Mouse (Mus musculus) midbrain, embryonic 16.5 days (tissue): ENCODE data around the gene Cbs. TPM values are rescaled to one million over a fixed set of nuclear protein-coding genes. Genes with fewer than 3 reads are reported as not detected.
"Not testable (repeated sequence)": the region's sequence is repeated elsewhere in the genome, so short reads cannot be mapped to it uniquely, and the experiment has no call there.

Source experiments
- ATAC-seq: fragments of 200-750 bp; cut with Nextera tagmentation; 2 replicates; pipeline ENCODE4 v1.8.0; 2017; ENCODE audit warnings: moderate TSS enrichment
- H3K27ac ChIP-seq: fragments of 300-500 bp; sonication (generic); 2 replicates; pipeline ENCODE4 v1.5.1; 2014; ENCODE audit warnings: mild to moderate bottlenecking, low read length, mixed read lengths
- H3K27me3 ChIP-seq: fragments of 300-500 bp; sonication (generic); 2 replicates; pipeline ENCODE4 v1.6.1; 2014; ENCODE audit warnings: low read depth, low read length, mixed read lengths; ENCODE audit not compliant: control insufficient read depth, insufficient read depth
- H3K36me3 ChIP-seq: fragments of 300-500 bp; sonication (generic); 2 replicates; pipeline ENCODE4 v1.6.1; 2014; ENCODE audit warnings: mild to moderate bottlenecking, low read length, moderate library complexity, mixed read lengths; ENCODE audit not compliant: control insufficient read depth, insufficient read depth
- H3K4me1 ChIP-seq: fragments of 300-500 bp; sonication (generic); 2 replicates; pipeline ENCODE4 v1.6.1; 2014; ENCODE audit warnings: mild to moderate bottlenecking, low read length, mixed read lengths; ENCODE audit not compliant: control insufficient read depth, insufficient read depth
- H3K4me2 ChIP-seq: fragments of 300-500 bp; sonication (generic); 2 replicates; pipeline ENCODE4 v1.6.1; 2014; ENCODE audit warnings: mild to moderate bottlenecking, low read length, mixed read lengths
- H3K4me3 ChIP-seq: fragments of 300-500 bp; sonication (generic); 2 replicates; pipeline ENCODE4 v1.5.1; 2014; ENCODE audit warnings: low read depth, mild to moderate bottlenecking, low read length, moderate library complexity, mixed read lengths
- H3K9ac ChIP-seq: fragments of 300-500 bp; sonication (generic); 2 replicates; pipeline ENCODE4 v1.6.1; 2014; ENCODE audit warnings: low read depth, low read length, mixed read lengths
- H3K9me3 ChIP-seq: fragments of 300-500 bp; sonication (generic); replicated peaks from 2 replicates; pipeline ENCODE4 v1.6.1; 2014; ENCODE audit warnings: mild to moderate bottlenecking, low read length, mixed read lengths; ENCODE audit not compliant: control insufficient read depth, poor library complexity, severe bottlenecking
- WGBS: fragments of 180-500 bp; shearing (Covaris S2); extraction: QIAGEN DNeasy Blood & Tissue Kit; methylation state at CpG from one replicate; pipeline ENCODE4 v1.1.7; 2014; 5-methylcytosine and 5-hydroxymethylcytosine counted together
- polyA plus RNA-seq: library from polyadenylated mRNA; unstranded; fragments of >200 nt; fragmentation: Nextera tagmentation; extraction: Ambion mirVana; gene quantifications from 2 replicates; pipeline ENCODE4 v1.2.1, GENCODE M21; 2015

Gene Cbs
- polyA plus RNA-seq, 1 experiment from 2014 or later: 8.9 TPM

DNA sequence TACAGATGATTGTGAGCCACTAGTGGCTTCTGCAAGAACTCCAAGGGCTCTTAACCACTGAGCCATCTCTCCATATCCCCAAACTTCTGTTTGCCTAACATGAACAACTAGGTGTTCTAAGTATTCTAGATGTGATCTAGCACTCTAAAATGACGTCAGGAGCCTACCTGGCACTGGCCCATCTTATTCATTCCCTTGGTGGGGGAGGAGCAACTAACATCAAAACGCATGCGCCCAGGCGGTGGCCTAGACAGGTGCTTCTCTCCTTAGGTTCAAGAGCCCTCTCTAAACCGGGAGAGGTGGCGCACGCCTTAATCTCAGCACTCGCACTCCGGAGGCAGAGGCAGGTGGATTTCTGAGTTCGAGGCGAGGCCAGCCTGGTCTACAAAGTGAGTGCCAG is 1.3 kb downstream of the Cbs start:
- Histone ChIP-seq H3K27ac (no peak overlapping the region), H3K4me1 (peaks cover 9% of the 10 kb centered on the region; the same call in 1 of the 2 replicates), H3K4me3 (no peak overlapping the region), H3K4me2 (no peak overlapping the region), H3K36me3 (no peaks in the 10 kb centered on the region), H3K27me3 (peaks cover 9% of the 10 kb centered on the region), H3K9me3 (no peaks in the 10 kb centered on the region), H3K9ac (no peak overlapping the region)
- no peak for ATAC-seq
- 63% methylated on average over 11 of the region's 11 CpGs for WGBS

DNA sequence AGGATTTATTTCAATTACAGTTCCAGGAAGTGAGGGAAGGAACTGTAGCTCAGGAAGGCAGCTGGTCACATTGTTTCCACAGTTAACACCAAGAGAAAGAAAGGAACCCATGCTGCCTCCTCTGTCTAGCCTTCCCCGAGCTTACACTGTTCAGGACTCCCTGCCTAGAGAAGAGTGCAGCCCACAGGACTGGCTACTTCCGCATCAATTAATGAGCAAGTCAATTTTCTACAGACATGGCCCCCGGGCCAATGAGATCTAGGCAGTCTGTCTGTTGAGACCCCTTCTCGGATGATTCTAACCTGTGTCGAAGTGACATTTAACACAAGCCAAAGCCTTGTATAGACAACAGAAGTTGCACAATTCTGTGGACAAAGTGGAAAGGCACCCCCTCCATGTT is 2.1 kb downstream of the Cbs start:
- ATAC-seq: no peak

DNA sequence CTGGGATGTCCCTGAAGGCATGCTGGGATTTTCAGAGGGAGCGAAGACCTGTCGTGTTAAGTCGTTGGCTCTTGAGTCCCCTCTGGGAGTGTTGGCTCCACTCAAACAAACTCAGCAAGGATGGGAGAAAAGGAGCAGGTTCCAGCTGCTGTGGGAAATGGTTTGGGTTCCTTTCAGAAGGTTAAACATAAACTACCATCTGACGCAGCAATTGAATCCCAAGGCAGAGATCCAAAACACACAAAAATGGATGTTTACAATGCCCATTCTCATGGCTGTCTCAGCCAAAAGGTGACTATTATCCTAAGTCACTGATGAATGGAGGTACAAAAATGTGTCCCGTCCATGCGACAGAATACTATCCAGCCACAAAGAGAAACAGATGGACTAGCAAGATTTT is 4.0 kb downstream of the Cbs start:
- Histone ChIP-seq H3K4me3 (no peak overlapping the region), H3K27ac (no peak overlapping the region), H3K9ac (no peak overlapping the region), H3K27me3 (peaks cover 9% of the 10 kb centered on the region), H3K9me3 (peaks cover 2% of the 10 kb centered on the region; the same call in 1 of the 2 replicates), H3K36me3 (no peaks in the 10 kb centered on the region), H3K4me2 (no peak overlapping the region), H3K4me1 (peaks cover 9% of the 10 kb centered on the region; the same call in 1 of the 2 replicates)
- 79% methylated on average over 6 of the region's 6 CpGs for WGBS
- ATAC-seq: no peak

More for the DNA sequence above, 2.1 kb downstream of the Cbs start:
- Histone ChIP-seq H3K9me3 (no peaks in the 10 kb centered on the region), H3K36me3 (no peaks in the 10 kb centered on the region), H3K4me3 (no peak overlapping the region), H3K9ac (no peak overlapping the region), H3K4me2 (no peak overlapping the region), H3K27ac (no peak overlapping the region), H3K27me3 (peaks cover 9% of the 10 kb centered on the region), H3K4me1 (peaks cover 9% of the 10 kb centered on the region; the same call in 1 of the 2 replicates)
- WGBS: 70% methylated on average over 5 of the region's 5 CpGs

DNA sequence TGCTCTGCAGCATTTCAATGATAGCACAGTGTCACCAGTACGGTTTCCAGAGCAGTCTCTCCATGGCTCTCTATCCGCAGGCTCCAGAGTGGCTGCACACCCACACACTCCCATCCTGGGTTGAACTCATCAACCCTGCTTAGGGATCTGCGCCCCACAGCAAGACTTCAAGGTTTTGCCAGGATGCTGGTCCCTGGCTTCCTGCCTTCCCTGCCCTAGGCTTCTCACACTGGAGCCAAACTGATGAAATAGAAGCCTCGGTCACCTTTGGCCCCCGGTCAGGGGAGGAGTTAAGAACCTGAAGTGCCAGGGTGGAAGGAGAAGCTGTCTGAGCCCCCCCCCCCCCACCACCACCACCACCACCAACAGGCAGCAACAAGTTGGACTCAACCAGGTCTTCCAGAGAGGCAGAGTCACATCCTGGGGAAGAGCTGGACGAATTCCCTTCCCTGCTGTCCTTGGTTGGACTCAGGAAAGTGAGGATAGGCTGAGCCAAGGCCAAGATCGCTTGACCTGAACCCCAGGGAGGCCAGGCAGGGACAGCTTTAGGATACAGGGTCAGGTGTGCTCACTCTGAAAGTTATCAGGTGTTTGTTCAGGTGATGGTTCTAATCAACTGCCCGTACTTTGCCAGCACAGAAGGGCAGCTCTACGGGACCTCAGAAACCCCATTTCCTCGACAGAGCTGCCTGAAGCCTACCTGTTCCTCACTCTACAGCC is 5.8 kb downstream of the Cbs start:
- H3K27me3 ChIP-seq: peaks cover 6% of the 10 kb centered on the region
- no peaks in the 10 kb centered on the region for H3K4me1 ChIP-seq
- no peak overlapping the region for H3K9ac ChIP-seq
- H3K4me2 ChIP-seq: no peak overlapping the region
- no peak for ATAC-seq
- H3K4me3 ChIP-seq: no peak overlapping the region
- peaks cover 10% of the 10 kb centered on the region; the same call in 1 of the 2 replicates for H3K9me3 ChIP-seq
- no peak overlapping the region for H3K27ac ChIP-seq
- 88% methylated on average over 10 of the region's 10 CpGs for WGBS
- H3K36me3 ChIP-seq: no peaks in the 10 kb centered on the region

DNA sequence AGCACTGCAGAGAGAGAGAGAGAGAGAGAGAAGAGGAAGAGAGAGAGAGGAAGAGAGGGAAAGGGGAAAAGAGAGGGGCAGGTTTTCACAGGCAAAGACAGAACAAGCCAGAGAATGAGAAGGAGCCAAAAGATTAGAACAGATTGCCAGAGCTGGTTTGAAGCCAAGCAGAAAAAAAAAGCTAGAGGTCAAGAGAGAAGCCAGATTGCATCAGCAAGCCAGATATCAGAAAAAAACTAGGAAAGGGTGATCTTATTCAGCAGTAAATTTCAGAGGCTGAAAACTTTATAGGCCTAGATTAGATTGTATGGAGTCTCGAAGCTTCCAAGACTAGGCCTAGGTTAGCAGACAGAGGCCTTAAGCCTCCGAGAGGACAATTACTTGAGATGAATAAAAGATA is 9.1 kb downstream of the Cbs start:
- ATAC-seq: no peak
- Histone ChIP-seq H3K9ac (no peak overlapping the region), H3K27ac (no peak overlapping the region), H3K4me1 (no peaks in the 10 kb centered on the region), H3K36me3 (no peaks in the 10 kb centered on the region), H3K27me3 (no peaks in the 10 kb centered on the region), H3K4me3 (no peak overlapping the region), H3K9me3 (peaks cover 10% of the 10 kb centered on the region; the same call in 1 of the 2 replicates), H3K4me2 (no peak overlapping the region)
- WGBS: 88% methylated on average over 2 of the region's 2 CpGs

DNA sequence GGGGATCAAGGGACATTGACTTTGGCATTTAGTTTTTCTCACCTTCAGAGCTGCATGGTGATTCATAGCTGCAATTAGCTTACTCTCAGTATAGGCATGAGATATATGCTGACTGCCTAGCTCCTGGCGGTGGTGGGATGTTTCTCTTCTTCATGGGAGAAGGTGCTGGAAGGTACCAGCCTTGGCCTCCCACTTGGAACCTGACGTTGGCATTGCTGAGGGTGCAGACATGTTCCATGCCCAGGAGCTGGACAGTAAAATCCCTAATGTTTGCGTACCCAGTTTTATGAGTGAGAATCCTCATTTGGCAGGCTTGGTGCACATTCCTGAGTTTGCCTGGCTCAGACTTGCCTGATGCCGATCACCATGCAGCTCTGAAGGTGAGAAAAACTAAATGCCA is 13.9 kb downstream of the Cbs start:
- H3K4me2 ChIP-seq: no peak overlapping the region
- no peak for ATAC-seq
- peaks cover 9% of the 10 kb centered on the region; the same call in 1 of the 2 replicates for H3K9me3 ChIP-seq
- no peaks in the 10 kb centered on the region for H3K36me3 ChIP-seq
- H3K27ac ChIP-seq: no peak overlapping the region
- no peaks in the 10 kb centered on the region for H3K4me1 ChIP-seq
- 96% methylated on average over 4 of the region's 4 CpGs for WGBS
- no peaks in the 10 kb centered on the region for H3K27me3 ChIP-seq
- no peak overlapping the region for H3K9ac ChIP-seq
- no peak overlapping the region for H3K4me3 ChIP-seq

DNA sequence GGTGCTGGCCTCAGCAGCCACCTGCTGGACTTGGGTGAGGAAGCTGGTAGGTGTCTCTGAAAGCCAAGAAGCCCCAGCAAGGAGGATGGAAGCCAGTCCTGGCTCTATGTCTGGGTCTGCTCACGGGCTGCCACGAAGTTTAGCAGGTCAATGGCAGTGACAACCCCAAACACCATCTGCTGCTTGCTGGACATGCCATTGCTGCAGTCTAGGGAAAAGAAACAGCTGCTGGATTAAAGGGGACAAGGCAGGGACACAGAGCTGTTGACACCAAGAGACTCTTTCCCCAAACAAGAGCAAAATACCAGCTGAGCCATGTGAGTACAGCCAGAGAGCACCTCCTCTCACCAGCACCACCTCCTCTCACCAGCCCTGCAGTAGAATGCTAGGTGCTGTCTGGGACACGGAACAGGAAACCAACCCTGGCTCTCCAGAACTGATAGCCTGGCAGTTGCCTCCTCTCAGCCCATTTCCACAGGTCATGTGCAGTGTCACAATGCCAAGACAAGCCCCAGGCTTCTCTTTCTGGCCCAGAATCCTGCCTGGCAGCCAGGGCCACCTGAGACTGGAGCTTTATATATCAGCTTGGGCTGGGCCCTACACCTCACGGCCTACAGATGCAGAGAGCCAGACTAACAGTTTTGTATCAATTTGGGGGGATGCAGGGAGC is 23.8 kb downstream of the Cbs start:
- Histone ChIP-seq H3K9ac (no peak overlapping the region), H3K36me3 (no peaks in the 10 kb centered on the region), H3K9me3 (no peaks in the 10 kb centered on the region), H3K4me2 (no peak overlapping the region), H3K4me3 (no peak overlapping the region), H3K27me3 (no peaks in the 10 kb centered on the region), H3K27ac (no peak overlapping the region), H3K4me1 (no peaks in the 10 kb centered on the region)
- ATAC-seq: no peak
- WGBS: 77% methylated on average over 4 of the region's 4 CpGs

DNA sequence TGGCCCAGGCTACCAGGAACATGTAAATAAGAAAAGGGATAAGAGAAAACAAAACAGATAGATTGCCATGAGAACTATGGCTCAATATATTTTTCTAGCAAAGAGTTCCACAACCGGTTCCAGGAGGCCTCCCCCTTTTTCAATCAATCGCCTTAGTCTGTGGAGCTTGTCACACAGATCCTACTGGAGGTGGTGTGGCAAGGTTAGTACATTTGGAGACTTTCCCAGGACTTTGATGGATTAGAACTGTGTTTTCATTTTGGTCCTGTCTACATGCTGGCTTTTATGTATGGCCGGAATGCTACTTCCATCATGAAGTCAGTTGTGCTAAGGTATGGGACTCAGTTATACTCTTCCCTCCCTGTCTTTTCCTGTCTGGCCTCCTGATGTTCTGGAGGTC is 27.1 kb downstream of the Cbs start:
- Histone ChIP-seq H3K9ac (no peak overlapping the region), H3K36me3 (no peaks in the 10 kb centered on the region), H3K4me2 (no peak overlapping the region), H3K4me1 (no peaks in the 10 kb centered on the region), H3K27ac (no peak overlapping the region), H3K27me3 (no peaks in the 10 kb centered on the region), H3K4me3 (no peak overlapping the region), H3K9me3 (no peaks in the 10 kb centered on the region)
- 94% methylated on average over 3 of the region's 3 CpGs for WGBS
- no peak for ATAC-seq

DNA sequence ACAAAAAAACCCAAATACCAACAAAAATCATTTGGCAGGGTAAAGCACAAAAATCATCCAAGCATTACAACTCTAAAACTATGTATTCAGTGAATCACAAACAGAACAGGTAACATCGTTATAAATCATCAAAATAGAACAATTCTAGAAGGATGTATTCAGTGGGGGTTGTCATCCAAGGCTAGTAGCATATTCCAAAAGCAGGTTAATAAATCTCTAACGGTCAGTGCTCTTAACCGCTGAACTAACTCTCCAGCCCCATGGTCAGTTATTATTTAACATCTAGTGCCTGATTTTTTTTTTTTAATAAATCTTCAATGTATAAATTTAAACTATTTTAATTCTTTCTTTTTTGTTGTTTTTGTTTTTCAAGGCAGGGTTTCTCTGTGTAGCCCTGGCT is 27.9 kb downstream of the Cbs start:
- not testable (repeated sequence) for ATAC-seq, H3K27me3 ChIP-seq, H3K4me2 ChIP-seq, H3K27ac ChIP-seq, H3K4me1 ChIP-seq, H3K4me3 ChIP-seq, H3K36me3 ChIP-seq, H3K9ac ChIP-seq, H3K9me3 ChIP-seq
- 97% methylated on average over 3 of the region's 3 CpGs for WGBS
